Mouse (Mus musculus): ENCODE results near the gene Olfr155. TPM values are rescaled to one million over a fixed set of nuclear protein-coding genes. Genes with fewer than 3 reads are reported as not detected.
A peak's percentile ranks its signal among the peaks of the same experiment; 100 is the strongest.

Gene Olfr155
- total RNA-seq (2021), result not detected
- long read RNA-seq, experiment 1, result 0 reads
- long read RNA-seq, experiment 2, result 0 reads

GRCm38 (mm10) chr4:43851265-43851664, at the start of gene Olfr155:
Gene Olfr155, plus strand, starts transcription at chr4:43851565.
- DNase-seq, result no peak

- no peak for DNase-seq
Observed at GRCm38 (mm10) chr4:43822896-43823550, 28.3 kb upstream of the Olfr155 start.

GRCm38 (mm10) chr4:43823845-43824337, 27.5 kb upstream of the Olfr155 start, which contains the start of gene Olfr156:
Gene Olfr156, minus strand, starts transcription at chr4:43823895.
- peak; percentile 34 for DNase-seq

- DNase-seq, result no peak
Observed at GRCm38 (mm10) chr4:43828806-43829205, 22.6 kb upstream of the Olfr155 start.

- no peak for DNase-seq
Observed at GRCm38 (mm10) chr4:43832031-43832430, 19.3 kb upstream of the Olfr155 start.

- DNase-seq, result no peak
Observed at GRCm38 (mm10) chr4:43833752-43834151, 17.6 kb upstream of the Olfr155 start.

- no peak for DNase-seq
Observed at GRCm38 (mm10) chr4:43834749-43835148, 16.6 kb upstream of the Olfr155 start.

- DNase-seq, result no peak
Observed at GRCm38 (mm10) chr4:43838326-43838725, 13.0 kb upstream of the Olfr155 start.

GRCm38 (mm10) chr4:43840101-43840500, 11.3 kb upstream of the Olfr155 start, which contains the start of gene Olfr157:
Gene Olfr157, minus strand, starts transcription at chr4:43840201.
- no peak for DNase-seq

- DNase-seq, result no peak
Observed at GRCm38 (mm10) chr4:43854101-43854500, 2.7 kb downstream of the Olfr155 start.

GRCm38 (mm10) chr4:43859886-43860285, 8.5 kb downstream of the Olfr155 start:
- DNase-seq, result no peak

- peak; percentile 77 for DNase-seq
Observed at GRCm38 (mm10) chr4:43860744-43861519, 9.6 kb downstream of the Olfr155 start.

- no peak for DNase-seq
Observed at GRCm38 (mm10) chr4:43863298-43863697, 11.9 kb downstream of the Olfr155 start.

- DNase-seq, result no peak
Observed at GRCm38 (mm10) chr4:43869821-43870220, 18.5 kb downstream of the Olfr155 start.

GRCm38 (mm10) chr4:43874501-43874900, 23.1 kb downstream of the Olfr155 start:
- no peak for DNase-seq

GRCm38 (mm10) chr4:43875160-43875918, 24.0 kb downstream of the Olfr155 start, which contains the start of gene Reck:
Gene Reck, plus strand, starts transcription at chr4:43875530.
- peak; percentile 93 for DNase-seq

GRCm38 (mm10) chr4:43875919-43876411, 24.6 kb downstream of the Olfr155 start:
- DNase-seq, result peak; percentile 27

- DNase-seq, result no peak
Observed at GRCm38 (mm10) chr4:43877230-43877629, 25.9 kb downstream of the Olfr155 start.

- DNase-seq, result no peak
Observed at GRCm38 (mm10) chr4:43878121-43878776, 26.9 kb downstream of the Olfr155 start.

GRCm38 (mm10) chr4:43879566-43879965, 28.2 kb downstream of the Olfr155 start:
- no peak for DNase-seq

GRCm38 (mm10) chr4:43884196-43884595, 32.8 kb downstream of the Olfr155 start:
- no peak for DNase-seq

- no peak for DNase-seq
Observed at GRCm38 (mm10) chr4:43891247-43891646, 39.9 kb downstream of the Olfr155 start.

Data from adrenal gland, postnatal 10 days (tissue).